ENCODE assay signal across 30 mouse cellular contexts in genomic region chr11:105317769-105318168, GRCm38 (mm10). TPM values are rescaled to one million over a fixed set of nuclear protein-coding genes. Genes with fewer than 3 reads are reported as not detected.
"Had no signal": no experiment of that assay in that cellular context is flagged by ENCODE, and none has a peak within 500 bp of the region (broad histone marks: within the 10 kb centered on the region; RNA-seq: fewer than 3 reads in every experiment).

No protein-coding gene starts in this region.

- DNase-seq: heart, postnatal 10 days; heart, postnatal 14 days; heart, postnatal 36 days; heart, postnatal 4 days; kidney, adult 11 months; kidney, adult 18-20 months; kidney, adult 2 months; kidney, adult 8-10 months; kidney, adult 9 months; kidney, postnatal 10 days; kidney, postnatal 14 days; kidney, postnatal 25 days; kidney, postnatal 36 days; kidney, postnatal 4 days had no signal

- H3K4me3 ChIP-seq: heart, embryonic 10.5 days; heart, embryonic 12.5 days; heart, embryonic 13.5 days; heart, embryonic 15.5 days; hindbrain, embryonic 10.5 days; hindbrain, embryonic 12.5 days; hindbrain, embryonic 13.5 days; hindbrain, embryonic 15.5 days; intestine, embryonic 15.5 days; kidney, embryonic 15.5 days; layer of hippocampus, adult 2 months; left cerebral cortex, adult 2 months had no signal

- H3K27ac ChIP-seq: heart, embryonic 10.5 days; heart, embryonic 13.5 days; heart, embryonic 15.5 days; hindbrain, embryonic 10.5 days; hindbrain, embryonic 12.5 days; hindbrain, embryonic 13.5 days; hindbrain, embryonic 14.5 days; hindbrain, embryonic 15.5 days; hindbrain, postnatal 0 days; intestine, embryonic 15.5 days; kidney, embryonic 15.5 days; kidney, postnatal 0 days; layer of hippocampus, adult 2 months; left cerebral cortex, adult 2 months had no signal

RNA-seq across cellular contexts. Expression of gene Mrc2, which starts 25.3 kb away (rescaled TPM):
- total RNA-seq: hematopoietic stem cell, adult 5-6 weeks had no signal
